Mouse (Mus musculus): ENCODE measurements at regions not wholly inside any gene's neighbourhood (a gene's known extent, or its start where the extent isn't known, plus 50 kb on each side); places are given as distances from the start of the nearest gene placed in this dataset.

DNA sequence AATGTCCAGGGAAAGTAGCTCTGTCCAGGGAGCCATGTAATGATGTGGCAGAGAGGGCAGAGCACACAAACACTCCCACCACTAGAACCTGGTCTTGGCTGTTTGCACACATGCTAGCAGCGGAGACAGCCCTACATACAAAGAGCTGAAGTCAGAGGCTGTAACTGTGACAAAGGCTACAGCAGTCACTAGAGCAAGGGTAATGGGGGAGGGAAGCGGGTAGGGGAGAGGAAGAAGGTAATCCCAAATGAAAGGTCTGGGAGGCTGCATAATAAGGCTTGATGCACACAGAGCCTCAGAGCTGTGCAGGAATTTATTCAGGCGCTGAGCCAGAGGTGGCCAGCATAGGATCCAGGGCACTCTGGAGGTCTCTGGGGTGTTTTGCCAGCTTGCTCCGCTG is 269.3 kb upstream of the 4930535I16Rik start:
- no peak for TF ChIP-seq POLR2A (IDR thresholded peaks at IDR 0.05; ENCODE audit: extremely low read depth, insufficient read depth, low read length)
- no peak for TF ChIP-seq CTCF (IDR thresholded peaks at IDR 0.05; ENCODE audit: extremely low read depth, insufficient read depth, low read length)
- Histone ChIP-seq H3K27ac (ENCODE audit: insufficient read depth, low read length) (no peak overlapping the region), H3K4me3 (ENCODE audit: insufficient read depth, low read length) (no peak overlapping the region)

DNA sequence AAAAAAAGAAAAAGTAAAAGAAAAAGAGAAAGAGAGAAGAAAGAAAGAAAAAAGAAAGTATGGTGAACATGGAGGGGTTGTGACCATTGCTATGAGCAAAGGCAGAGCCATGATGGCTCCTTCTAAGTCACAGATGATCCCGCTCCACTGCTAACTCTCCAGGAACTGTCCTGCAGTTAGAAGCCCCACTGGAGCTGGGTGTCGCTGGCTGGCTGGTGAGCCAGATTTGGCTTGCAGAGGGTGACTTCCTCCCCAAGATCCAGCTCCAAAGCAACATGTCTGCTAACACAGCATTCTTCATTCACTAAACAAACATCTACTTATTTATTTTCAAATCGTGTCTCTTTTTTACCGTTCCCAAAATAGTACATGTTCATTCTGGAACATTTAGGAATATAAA is 263.5 kb upstream of the 4930535I16Rik start:
- H3K4me3 ChIP-seq (ENCODE audit: insufficient read depth, low read length) = no peak overlapping the region
- no peaks in the 10 kb centered on the region for H3K4me1 ChIP-seq (ENCODE audit: control insufficient read depth, insufficient read depth, low read length)
- H3K27ac ChIP-seq (ENCODE audit: insufficient read depth, low read length) = no peak overlapping the region
- TF ChIP-seq POLR2A (IDR thresholded peaks at IDR 0.05; ENCODE audit: extremely low read depth, insufficient read depth, low read length) = no peak
- no peak for TF ChIP-seq CTCF (IDR thresholded peaks at IDR 0.05; ENCODE audit: extremely low read depth, insufficient read depth, low read length)

More for the DNA sequence above, 269.3 kb upstream of the 4930535I16Rik start:
- H3K4me1 ChIP-seq (ENCODE audit: control insufficient read depth, insufficient read depth, low read length) = no peaks in the 10 kb centered on the region

DNA sequence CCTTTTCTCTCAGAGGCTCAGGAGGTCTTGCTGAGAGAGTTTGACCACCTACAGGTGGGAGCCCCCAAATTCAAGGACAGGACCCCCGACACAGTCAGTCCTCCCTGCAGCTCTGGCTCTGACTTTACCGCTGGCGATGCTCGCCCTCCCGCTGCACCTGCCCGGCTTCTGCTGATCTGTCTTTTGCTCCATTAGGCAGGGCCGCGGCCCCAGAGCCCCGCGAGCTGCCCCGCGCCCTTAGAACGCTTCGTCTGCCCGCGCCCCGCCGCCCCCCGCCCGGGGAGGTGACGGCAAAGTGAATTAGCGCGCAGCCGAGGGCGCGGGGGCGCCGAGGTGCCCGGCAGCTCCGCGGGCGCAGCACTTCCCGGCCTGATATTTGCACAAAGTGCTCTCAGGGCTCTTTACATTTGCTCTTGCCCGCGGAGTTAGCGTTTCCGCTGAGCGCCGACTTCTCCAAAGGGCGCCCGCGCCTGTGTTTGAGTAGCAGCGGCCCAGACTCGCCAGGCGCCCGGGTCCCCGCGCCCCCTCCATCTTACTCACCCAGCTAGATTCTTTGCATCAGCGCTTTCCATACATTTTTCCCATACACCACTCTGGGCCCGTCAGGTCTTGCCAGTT is 260.7 kb upstream of the 4930535I16Rik start:
- no peak overlapping the region for H3K4me3 ChIP-seq (ENCODE audit: insufficient read depth, low read length)
- TF ChIP-seq CTCF (IDR thresholded peaks at IDR 0.05; ENCODE audit: extremely low read depth, insufficient read depth, low read length) (no peak), POLR2A (IDR thresholded peaks at IDR 0.05; ENCODE audit: extremely low read depth, insufficient read depth, low read length) (no peak)

DNA sequence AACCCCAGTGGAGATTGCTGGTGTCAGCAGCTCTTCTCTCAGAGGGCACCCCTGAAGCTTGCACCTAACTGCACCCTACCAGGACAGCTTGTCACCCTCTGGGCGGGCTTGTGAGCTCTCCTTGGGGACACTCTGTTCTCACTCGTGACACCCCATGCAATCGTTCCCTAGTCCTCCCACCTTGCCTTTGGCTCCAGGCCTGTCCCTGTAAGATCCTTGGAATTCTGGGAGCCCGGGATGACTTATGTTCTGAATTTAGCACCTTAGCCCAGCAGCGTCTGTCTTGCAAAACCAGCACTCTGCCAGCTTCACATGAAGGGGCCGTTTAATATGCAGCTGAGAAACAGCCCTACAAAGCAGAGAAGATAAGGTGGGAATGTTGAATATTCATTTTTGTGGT is 257.7 kb upstream of the 4930535I16Rik start:
- no peak overlapping the region for H3K4me3 ChIP-seq (ENCODE audit: insufficient read depth, low read length)
- no peak overlapping the region for H3K27ac ChIP-seq (ENCODE audit: insufficient read depth, low read length)

More for the DNA sequence above, 260.7 kb upstream of the 4930535I16Rik start:
- H3K27ac ChIP-seq (ENCODE audit: insufficient read depth, low read length) = no peak overlapping the region
- H3K4me1 ChIP-seq (ENCODE audit: control insufficient read depth, insufficient read depth, low read length) = 0 out of 2 replicates have a peak, but pooled peaks cover 2% of the 10 kb centered on the region

DNA sequence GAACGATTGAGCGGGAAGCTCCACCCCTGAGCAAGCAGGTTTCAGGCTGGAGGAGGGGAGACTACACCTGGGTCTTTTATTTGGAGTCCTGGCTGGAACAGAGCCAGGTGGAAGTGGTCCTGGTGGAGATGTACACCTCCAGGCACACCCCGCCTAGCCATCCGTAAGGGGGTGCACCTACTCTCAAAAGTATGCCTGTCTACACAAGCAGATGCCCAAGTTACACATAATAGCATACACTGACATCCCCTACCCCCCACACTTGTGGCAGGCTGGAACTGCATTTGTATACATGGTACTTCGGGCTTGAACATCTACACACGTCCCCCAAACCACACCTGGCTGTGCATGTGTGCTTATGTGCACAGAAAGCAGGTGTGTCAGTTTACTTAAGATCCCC is 236.8 kb upstream of the 4930535I16Rik start:
- H3K4me3 ChIP-seq (ENCODE audit: insufficient read depth, low read length) = no peak overlapping the region
- H3K27ac ChIP-seq (ENCODE audit: insufficient read depth, low read length) = no peak overlapping the region
- TF ChIP-seq POLR2A (IDR thresholded peaks at IDR 0.05; ENCODE audit: extremely low read depth, insufficient read depth, low read length) = no peak
- no peak for TF ChIP-seq CTCF (IDR thresholded peaks at IDR 0.05; ENCODE audit: extremely low read depth, insufficient read depth, low read length)
- no peaks in the 10 kb centered on the region for H3K4me1 ChIP-seq (ENCODE audit: control insufficient read depth, insufficient read depth, low read length)

More for the DNA sequence above, 257.7 kb upstream of the 4930535I16Rik start:
- 0 out of 2 replicates have a peak, but pooled peaks cover 2% of the 10 kb centered on the region for H3K4me1 ChIP-seq (ENCODE audit: control insufficient read depth, insufficient read depth, low read length)
- no peak for TF ChIP-seq POLR2A (IDR thresholded peaks at IDR 0.05; ENCODE audit: extremely low read depth, insufficient read depth, low read length)
- TF ChIP-seq CTCF (IDR thresholded peaks at IDR 0.05; ENCODE audit: extremely low read depth, insufficient read depth, low read length) = no peak

DNA sequence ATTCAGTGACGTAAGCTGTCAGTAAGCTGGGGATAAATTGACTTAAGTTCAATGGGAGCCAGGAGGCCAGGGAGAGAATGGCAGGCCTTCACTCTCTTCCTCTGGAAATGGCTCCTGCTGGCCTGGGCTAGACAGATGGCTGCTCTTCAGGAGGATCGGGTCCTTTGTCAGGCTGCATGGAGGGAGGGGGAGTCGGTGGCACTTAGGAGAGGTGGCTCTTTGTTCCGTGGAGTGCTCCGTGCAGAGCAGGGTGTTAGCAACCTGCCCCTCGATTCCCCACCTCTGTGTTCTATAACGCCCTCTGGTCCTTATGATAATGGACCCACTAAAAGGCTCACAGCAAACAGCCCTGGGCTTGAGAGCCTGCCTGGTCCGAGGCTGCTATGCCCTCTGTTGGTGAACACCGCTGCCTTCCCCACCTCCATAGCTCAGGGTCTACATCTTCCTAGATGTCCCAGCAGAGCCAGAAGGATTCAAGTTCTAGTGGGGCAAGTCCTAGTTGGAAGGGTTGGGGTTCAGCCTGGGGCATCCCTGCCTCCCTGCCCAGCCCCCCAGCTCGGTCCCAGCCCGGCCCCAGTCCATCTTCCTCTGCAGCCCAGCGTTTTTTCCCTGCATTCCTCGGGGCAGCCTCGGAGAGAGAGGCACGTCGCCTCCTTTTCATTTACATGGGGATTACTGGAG is 232.1 kb upstream of the 4930535I16Rik start:
- Histone ChIP-seq H3K4me1 (ENCODE audit: control insufficient read depth, insufficient read depth, low read length) (no peaks in the 10 kb centered on the region), H3K27ac (ENCODE audit: insufficient read depth, low read length) (no peak overlapping the region), H3K4me3 (ENCODE audit: insufficient read depth, low read length) (no peak overlapping the region)
- TF ChIP-seq POLR2A (IDR thresholded peaks at IDR 0.05; ENCODE audit: extremely low read depth, insufficient read depth, low read length) (no peak), CTCF (IDR thresholded peaks at IDR 0.05; ENCODE audit: extremely low read depth, insufficient read depth, low read length) (no peak; the same call in 1 of the 2 replicates)

DNA sequence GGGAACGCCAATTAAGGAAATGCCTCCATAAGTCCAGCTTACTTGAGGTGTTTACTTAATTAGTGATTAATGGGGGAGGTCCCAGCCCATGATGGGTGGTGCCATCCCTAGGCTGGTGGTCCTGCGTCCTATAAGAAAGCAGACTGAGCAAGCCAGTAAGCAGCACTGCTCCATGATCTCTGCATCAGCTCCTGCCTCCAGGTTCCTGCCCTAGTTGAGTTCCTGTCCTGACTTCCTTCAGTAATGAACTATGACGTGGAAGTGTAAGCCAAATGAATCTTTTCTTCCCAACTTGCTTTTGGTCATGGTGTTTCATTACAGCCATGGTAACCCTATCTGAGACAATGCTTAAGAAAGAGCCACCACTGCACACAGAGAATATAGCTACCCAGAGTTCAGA is 231.2 kb upstream of the 4930535I16Rik start:
- H3K27ac ChIP-seq (ENCODE audit: insufficient read depth, low read length) = no peak overlapping the region
- H3K4me3 ChIP-seq (ENCODE audit: insufficient read depth, low read length) = no peak overlapping the region
- TF ChIP-seq CTCF (IDR thresholded peaks at IDR 0.05; ENCODE audit: extremely low read depth, insufficient read depth, low read length) (no peak), POLR2A (IDR thresholded peaks at IDR 0.05; ENCODE audit: extremely low read depth, insufficient read depth, low read length) (no peak)
- no peaks in the 10 kb centered on the region for H3K4me1 ChIP-seq (ENCODE audit: control insufficient read depth, insufficient read depth, low read length)

DNA sequence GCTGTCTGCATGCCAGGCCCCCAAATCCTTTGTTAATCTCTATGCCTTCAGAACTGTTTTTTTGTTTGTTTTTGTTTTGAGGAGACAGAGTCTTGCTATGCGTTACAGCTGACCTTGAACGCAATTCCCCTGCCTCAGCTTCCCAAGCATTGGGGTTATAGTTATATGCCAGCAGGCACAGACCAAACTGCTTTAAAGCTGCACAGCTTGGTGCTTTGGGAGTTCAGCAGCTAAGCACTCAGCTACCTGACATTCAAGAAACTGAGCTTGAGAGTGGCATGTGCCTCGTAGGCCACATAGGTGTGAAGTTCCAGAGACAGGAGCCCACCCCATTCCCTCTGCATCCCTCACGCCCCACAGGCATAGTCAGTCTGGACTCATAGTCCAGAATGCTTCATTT is 229.5 kb upstream of the 4930535I16Rik start:
- no peak overlapping the region for H3K4me3 ChIP-seq (ENCODE audit: insufficient read depth, low read length)
- no peak overlapping the region for H3K27ac ChIP-seq (ENCODE audit: insufficient read depth, low read length)
- H3K4me1 ChIP-seq (ENCODE audit: control insufficient read depth, insufficient read depth, low read length) = no peaks in the 10 kb centered on the region
- no peak for TF ChIP-seq CTCF (IDR thresholded peaks at IDR 0.05; ENCODE audit: extremely low read depth, insufficient read depth, low read length)
- TF ChIP-seq POLR2A (IDR thresholded peaks at IDR 0.05; ENCODE audit: extremely low read depth, insufficient read depth, low read length) = no peak

DNA sequence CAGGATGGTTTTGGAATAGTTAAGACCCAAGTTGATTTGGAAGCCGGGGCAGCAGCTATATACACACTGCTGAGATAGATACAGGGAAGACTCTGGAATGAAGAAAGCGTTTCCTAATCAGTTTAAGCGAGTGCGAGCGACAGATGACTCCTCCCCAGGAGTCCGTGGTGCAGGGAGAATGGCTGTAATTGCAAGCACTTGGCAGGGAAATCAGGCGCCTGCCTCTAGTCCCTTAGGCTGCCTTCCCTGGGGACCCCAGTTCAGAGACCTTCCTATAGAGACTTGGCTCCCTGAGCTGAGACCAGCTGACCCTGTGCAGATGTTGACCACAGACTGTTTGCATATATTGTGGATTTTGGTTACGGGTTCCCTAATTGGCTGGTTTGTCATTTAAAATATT is 228.3 kb upstream of the 4930535I16Rik start:
- Histone ChIP-seq H3K4me1 (ENCODE audit: control insufficient read depth, insufficient read depth, low read length) (no peaks in the 10 kb centered on the region), H3K27ac (ENCODE audit: insufficient read depth, low read length) (no peak overlapping the region), H3K4me3 (ENCODE audit: insufficient read depth, low read length) (no peak overlapping the region)
- TF ChIP-seq POLR2A (IDR thresholded peaks at IDR 0.05; ENCODE audit: extremely low read depth, insufficient read depth, low read length) (no peak), CTCF (IDR thresholded peaks at IDR 0.05; ENCODE audit: extremely low read depth, insufficient read depth, low read length) (no peak)

DNA sequence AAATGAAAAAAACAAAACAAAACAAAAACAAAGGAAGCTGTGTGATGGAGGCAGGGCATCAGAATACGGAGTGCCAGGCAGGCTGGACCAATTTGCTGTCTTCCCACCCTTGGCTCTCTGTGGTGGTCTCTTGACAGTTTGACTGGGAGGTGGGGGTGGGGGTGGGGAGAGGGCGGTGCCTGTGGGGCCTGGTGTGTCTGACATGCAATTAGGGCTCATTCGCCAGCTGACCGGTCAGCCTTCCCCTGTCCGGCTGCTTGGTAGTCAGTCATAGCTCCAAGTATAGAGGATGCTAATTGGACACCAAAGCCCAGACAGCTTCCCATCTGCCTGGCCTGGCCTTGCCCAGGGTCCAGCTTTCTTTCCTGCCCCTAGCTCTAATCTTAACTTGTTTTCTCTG is 225.8 kb upstream of the 4930535I16Rik start:
- no peak overlapping the region for H3K4me3 ChIP-seq (ENCODE audit: insufficient read depth, low read length)

More for the DNA sequence above, 225.8 kb upstream of the 4930535I16Rik start:
- no peak for TF ChIP-seq POLR2A (IDR thresholded peaks at IDR 0.05; ENCODE audit: extremely low read depth, insufficient read depth, low read length)
- TF ChIP-seq CTCF (IDR thresholded peaks at IDR 0.05; ENCODE audit: extremely low read depth, insufficient read depth, low read length) = no peak
- no peaks in the 10 kb centered on the region for H3K4me1 ChIP-seq (ENCODE audit: control insufficient read depth, insufficient read depth, low read length)
- H3K27ac ChIP-seq (ENCODE audit: insufficient read depth, low read length) = no peak overlapping the region

Data from cortical plate, adult 2 months (tissue).